Mouse (Mus musculus) spleen, adult 2 months (tissue): ENCODE data around the gene Gmppb. TPM values are rescaled to one million over a fixed set of nuclear protein-coding genes. Genes with fewer than 3 reads are reported as not detected.
A peak's percentile ranks its signal among the peaks of the same experiment; 100 is the strongest.

Experiments used
- DNase-seq, 2 experiments: peaks; one replicate each; pipeline versions ENCODE4 v3.0.0 to v3.0.0-alpha.2; 2012 to 2021; ENCODE audit warnings: low spot score in 2 of 2, low read depth in 1 of 2
- H3K27ac ChIP-seq: fragments of 200-500 bp; 2 replicates; pipeline ENCODE4 v1.5.1; 2012; ENCODE audit warnings: low read length, inconsistent platforms; ENCODE audit not compliant: insufficient read depth
- H3K27me3 ChIP-seq: fragments of 200-500 bp; 2 replicates; pipeline ENCODE4 v1.6.1; 2012; ENCODE audit warnings: mild to moderate bottlenecking, moderate library complexity, low read length, inconsistent platforms; ENCODE audit not compliant: control insufficient read depth, insufficient read depth
- H3K36me3 ChIP-seq: fragments of 200-500 bp; 2 replicates; pipeline ENCODE4 v1.6.1; 2012; ENCODE audit warnings: mild to moderate bottlenecking, low read length, inconsistent platforms; ENCODE audit not compliant: control insufficient read depth, insufficient read depth
- H3K4me1 ChIP-seq: fragments of 200-500 bp; 2 replicates; pipeline ENCODE4 v1.6.1; 2011; ENCODE audit warnings: inconsistent platforms; ENCODE audit not compliant: control insufficient read depth, insufficient read depth, insufficient read length
- H3K4me3 ChIP-seq: fragments of 200-500 bp; 2 replicates; pipeline ENCODE4 v1.5.1; 2011; ENCODE audit warnings: mild to moderate bottlenecking, inconsistent platforms; ENCODE audit not compliant: insufficient read depth, insufficient read length; ENCODE audit errors: extremely low read depth
- CTCF ChIP-seq: fragments of 200-500 bp; IDR thresholded peaks from 2 replicates; pipeline ENCODE4 v1.5.1; 2011; ENCODE audit warnings: mild to moderate bottlenecking, inconsistent platforms; ENCODE audit not compliant: insufficient read depth, insufficient read length, insufficient replicate concordance; ENCODE audit errors: extremely low read depth
- POLR2A ChIP-seq: fragments of 200-500 bp; IDR thresholded peaks from 2 replicates; pipeline ENCODE4 v1.6.1; 2011; ENCODE audit warnings: low read depth, low read length, inconsistent platforms
- WGBS: fragments of 180-500 bp; shearing (Covaris S2); methylation state at CpG from one replicate; pipeline ENCODE4 v1.1.7; 2018; 5-methylcytosine and 5-hydroxymethylcytosine counted together
- polyA plus RNA-seq: library from polyadenylated mRNA; depleted of rRNA; stranded (reverse); fragments of >200 nt; gene quantifications from 2 replicates; pipeline ENCODE4 v1.2.3, GENCODE M21; 2012

Gene Gmppb
- polyA plus RNA-seq, 1 experiment, result 11.6 TPM

DNA sequence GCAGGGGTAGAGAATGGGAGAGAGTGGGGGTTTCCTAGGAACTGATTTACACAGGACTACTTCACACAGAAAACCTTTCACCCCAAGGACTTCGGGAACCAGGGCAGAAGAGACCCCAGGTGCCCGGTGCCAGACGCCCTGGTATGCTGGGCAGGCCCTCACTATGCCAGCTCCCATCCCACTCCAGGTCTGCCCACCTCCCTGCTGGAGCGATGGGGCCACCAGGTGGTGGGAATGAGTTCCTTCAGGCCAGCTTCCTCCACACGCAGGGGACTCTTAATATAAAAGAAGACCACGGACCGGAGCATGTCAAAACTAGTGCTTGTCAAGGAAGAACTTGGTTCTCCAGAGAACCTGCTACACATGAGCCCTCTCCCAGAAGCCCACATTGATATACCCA, 18.2 kb downstream of the Gmppb start:
- TF ChIP-seq POLR2A (no peak), CTCF (no peak)
- WGBS, result 93% methylated on average over 7 of the region's 7 CpGs
- no peak overlapping the region for H3K27ac ChIP-seq
- no peak overlapping the region for H3K4me3 ChIP-seq
- DNase-seq, result no peak
- peaks cover 40% of the 10 kb centered on the region for H3K36me3 ChIP-seq
- H3K27me3 ChIP-seq, result no peaks in the 10 kb centered on the region
- H3K4me1 ChIP-seq, result no peaks in the 10 kb centered on the region

DNA sequence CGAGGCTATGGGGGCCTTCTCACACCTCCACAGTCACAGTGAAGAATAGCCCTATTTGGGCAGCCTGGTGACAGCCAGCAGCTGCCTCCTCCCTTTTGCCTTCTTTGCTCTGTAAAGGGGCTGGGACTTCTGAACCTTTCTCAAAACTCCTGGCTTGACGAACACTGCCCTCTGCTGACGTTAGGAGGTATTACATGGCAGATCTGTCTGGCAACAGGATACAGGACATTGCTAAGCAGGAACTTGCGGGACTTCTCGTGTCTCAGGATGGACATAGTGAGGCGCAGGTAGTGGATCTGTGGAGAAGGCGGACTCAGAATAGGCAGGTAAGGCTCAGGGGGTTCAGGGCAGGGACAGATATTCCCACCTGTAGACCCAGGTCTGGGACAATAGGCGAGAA, 18.9 kb downstream of the Gmppb start:
- Histone ChIP-seq H3K4me1 (no peaks in the 10 kb centered on the region), H3K36me3 (peaks cover 37% of the 10 kb centered on the region), H3K4me3 (no peak overlapping the region), H3K27me3 (no peaks in the 10 kb centered on the region), H3K27ac (no peak overlapping the region)
- DNase-seq, result peak; percentile 62 to 76
- WGBS, result 32% methylated on average over 8 of the region's 8 CpGs
- TF ChIP-seq POLR2A (no peak), CTCF (peak; percentile 84; the same call in 1 of the 2 replicates)

DNA sequence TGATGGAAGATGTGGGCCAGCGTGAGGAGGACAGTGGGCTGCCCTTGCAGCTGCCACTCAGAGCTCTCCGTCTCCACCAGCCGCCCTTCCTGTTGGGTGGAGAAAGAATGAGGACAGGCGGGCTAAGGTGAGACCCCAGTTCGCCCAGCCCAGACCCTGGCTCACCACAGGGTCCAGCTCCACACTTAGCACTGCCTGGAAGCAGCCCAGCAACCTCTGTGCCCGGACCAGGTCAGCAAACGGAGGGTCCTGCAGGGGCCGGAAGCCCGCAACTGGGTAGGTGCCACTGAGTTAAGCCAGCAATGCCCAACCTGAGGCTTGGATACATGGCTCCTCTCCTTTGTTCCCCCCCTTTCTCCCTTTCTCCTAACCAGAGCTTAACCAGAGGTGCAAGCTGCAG, 20.0 kb downstream of the Gmppb start:
- 95% methylated on average over 9 of the region's 9 CpGs for WGBS
- Histone ChIP-seq H3K27ac (no peak overlapping the region), H3K36me3 (peaks cover 35% of the 10 kb centered on the region)

DNA sequence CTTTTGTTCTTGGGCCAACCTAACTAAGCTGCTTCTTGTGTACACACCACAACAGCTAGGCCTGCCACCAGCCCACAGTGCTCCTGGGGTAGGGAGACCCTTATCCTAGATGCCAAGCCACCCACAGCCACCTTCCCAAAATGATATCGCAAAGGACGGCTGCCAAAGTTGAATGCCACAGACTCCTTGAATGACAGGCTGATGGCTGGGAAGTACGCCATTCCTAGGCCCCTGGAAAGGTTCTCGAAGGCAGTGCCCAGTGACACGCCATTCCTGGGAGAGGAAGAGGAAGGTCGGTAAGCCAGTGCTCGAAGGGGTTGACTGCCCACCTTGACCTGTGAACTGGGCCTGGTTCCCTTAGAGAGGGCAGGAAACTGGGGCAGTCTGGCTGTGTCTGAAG, 20.5 kb downstream of the Gmppb start:
- no peak for TF ChIP-seq CTCF
- TF ChIP-seq POLR2A, result no peak
- H3K36me3 ChIP-seq, result peaks cover 34% of the 10 kb centered on the region

More for the DNA sequence above, 20.0 kb downstream of the Gmppb start:
- Histone ChIP-seq H3K4me1 (no peaks in the 10 kb centered on the region), H3K4me3 (no peak overlapping the region), H3K27me3 (no peaks in the 10 kb centered on the region)
- no peak for DNase-seq
- TF ChIP-seq POLR2A (no peak), CTCF (no peak)

DNA sequence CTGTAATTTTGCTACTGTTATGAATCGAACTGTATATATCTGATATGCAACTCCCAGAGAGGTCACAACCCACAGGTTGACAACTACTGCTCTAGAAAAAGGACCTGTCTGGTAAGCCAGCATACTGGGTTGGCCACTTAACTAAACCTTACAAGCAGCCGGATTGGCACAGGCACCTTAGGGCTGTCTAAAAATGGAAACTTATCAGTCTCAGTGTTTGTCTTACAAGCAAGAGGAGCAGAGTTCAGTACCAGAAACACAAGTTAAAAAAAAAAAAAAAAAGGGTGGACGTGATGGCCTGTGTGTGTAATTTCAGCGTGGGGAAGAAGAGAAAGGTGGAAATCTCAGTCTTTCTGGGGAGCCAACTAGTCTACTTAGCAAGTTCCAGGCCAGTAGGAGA, 22.8 kb downstream of the Gmppb start:
- 91% methylated on average over 4 of the region's 4 CpGs for WGBS
- H3K4me3 ChIP-seq, result no peak overlapping the region
- DNase-seq, result no peak
- no peak overlapping the region for H3K27ac ChIP-seq
- no peaks in the 10 kb centered on the region for H3K4me1 ChIP-seq
- H3K27me3 ChIP-seq, result no peaks in the 10 kb centered on the region
- peaks cover 30% of the 10 kb centered on the region for H3K36me3 ChIP-seq
- TF ChIP-seq CTCF, result no peak
- no peak for TF ChIP-seq POLR2A

More for the DNA sequence above, 20.5 kb downstream of the Gmppb start:
- H3K27me3 ChIP-seq, result no peaks in the 10 kb centered on the region
- H3K4me3 ChIP-seq, result no peak overlapping the region
- H3K4me1 ChIP-seq, result no peaks in the 10 kb centered on the region
- H3K27ac ChIP-seq, result no peak overlapping the region
- no peak for DNase-seq
- WGBS, result 94% methylated on average over 7 of the region's 7 CpGs

DNA sequence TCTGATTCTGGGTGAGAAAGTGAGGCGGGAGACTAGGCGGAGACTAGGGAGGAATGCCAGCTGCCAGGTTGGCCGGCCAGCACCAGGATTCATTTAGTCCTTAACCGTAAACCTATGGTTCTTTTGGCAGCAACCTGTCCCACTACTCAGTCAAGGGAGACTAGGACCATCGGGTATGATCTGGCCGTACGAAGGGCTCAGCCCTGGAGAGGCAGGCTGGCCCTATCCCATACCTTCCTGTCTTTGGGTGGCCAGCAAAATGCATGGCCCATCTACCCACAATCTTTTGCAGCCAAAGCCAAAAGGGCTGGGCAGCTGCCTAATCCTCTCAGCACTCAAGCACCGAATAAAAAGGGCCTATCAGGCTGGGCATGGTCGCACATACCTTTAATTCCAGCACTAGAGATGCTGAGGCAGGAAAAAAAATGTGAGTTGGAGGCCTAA, 23.5 kb downstream of the Gmppb start:
- Histone ChIP-seq H3K36me3 (peaks cover 33% of the 10 kb centered on the region), H3K4me3 (no peak overlapping the region), H3K27ac (no peak overlapping the region), H3K27me3 (no peaks in the 10 kb centered on the region), H3K4me1 (no peaks in the 10 kb centered on the region)
- WGBS, result 93% methylated on average over 9 of the region's 9 CpGs
- TF ChIP-seq POLR2A (no peak), CTCF (no peak)
- no peak for DNase-seq

DNA sequence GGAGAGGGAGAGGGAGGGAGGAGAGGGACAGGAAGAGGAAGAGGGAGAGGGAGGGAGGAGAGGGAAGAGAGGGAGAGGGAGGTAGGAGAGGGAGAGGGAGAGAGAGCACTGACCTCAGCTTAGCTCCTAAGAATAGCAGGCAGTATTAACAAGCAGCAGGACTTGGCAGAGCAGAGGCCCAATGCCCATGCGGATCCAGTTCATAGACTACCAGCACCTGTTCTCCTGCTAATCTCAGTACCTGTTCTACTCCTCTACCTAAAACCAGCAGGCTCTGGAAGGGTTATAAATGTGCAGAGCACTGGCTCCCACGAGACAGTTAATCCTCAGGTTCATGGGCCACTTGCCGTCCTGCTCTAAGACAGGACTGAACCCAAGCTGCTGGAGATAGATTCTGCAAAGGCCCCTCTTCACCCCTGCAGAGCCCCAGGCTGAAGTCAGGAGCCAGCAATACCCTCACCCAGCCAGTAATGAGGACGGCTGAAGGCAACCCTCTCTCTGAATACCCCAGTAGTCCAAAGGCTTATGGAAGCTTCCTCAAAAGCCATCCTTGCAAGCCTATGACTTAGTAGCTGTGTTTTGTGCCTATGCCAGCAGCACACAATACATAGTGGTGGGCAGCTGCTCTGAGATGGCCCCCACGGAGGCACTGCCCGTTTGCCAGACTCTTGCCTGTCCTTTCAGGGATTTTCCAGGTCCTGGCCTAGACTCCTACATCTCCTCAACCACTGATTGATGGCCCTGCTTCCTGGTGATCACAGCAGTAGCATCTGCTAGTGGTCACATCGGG, 24.3 kb downstream of the Gmppb start:
- H3K36me3 ChIP-seq, result peaks cover 33% of the 10 kb centered on the region
- DNase-seq, result no peak
- TF ChIP-seq CTCF, result no peak
- no peak for TF ChIP-seq POLR2A
- H3K27ac ChIP-seq, result no peak overlapping the region
- no peak overlapping the region for H3K4me3 ChIP-seq
- WGBS, result 92% methylated on average over 7 of the region's 7 CpGs
- H3K27me3 ChIP-seq, result no peaks in the 10 kb centered on the region
- H3K4me1 ChIP-seq, result peaks cover 7% of the 10 kb centered on the region; the same call in 1 of the 2 replicates
